Mouse (Mus musculus) embryonic facial prominence, embryonic 10.5 days (tissue): Measurements from ENCODE around the gene Efnb3. TPM values are rescaled to one million over a fixed set of nuclear protein-coding genes. Genes with fewer than 3 reads are reported as not detected.

ENCODE experiments used
- DNase-seq: peaks from one replicate; pipeline ENCODE4 v3.0.0-alpha.2; 2017; ENCODE audit warnings: low spot score
- H3K27ac ChIP-seq: fragments of 300-500 bp; sonication (generic); replicated peaks from 2 replicates; pipeline ENCODE4 v1.5.1; 2016; ENCODE audit warnings: mild to moderate bottlenecking
- H3K27me3 ChIP-seq: fragments of 300-500 bp; sonication (generic); replicated peaks from 2 replicates; pipeline ENCODE4 v1.6.1; 2016; ENCODE audit warnings: low read depth, mild to moderate bottlenecking; ENCODE audit not compliant: poor library complexity, severe bottlenecking
- H3K36me3 ChIP-seq: fragments of 300-500 bp; sonication (generic); replicated peaks from 2 replicates; pipeline ENCODE4 v1.6.1; 2016; ENCODE audit warnings: mild to moderate bottlenecking, moderate library complexity
- H3K4me1 ChIP-seq: fragments of 300-500 bp; sonication (generic); 2 replicates; pipeline ENCODE4 v1.6.1; 2016
- H3K4me3 ChIP-seq: fragments of 300-500 bp; sonication (generic); 2 replicates; pipeline ENCODE4 v1.5.1; 2016; ENCODE audit warnings: mild to moderate bottlenecking, moderate library complexity
- H3K9me3 ChIP-seq: fragments of 300-500 bp; sonication (generic); 2 replicates; pipeline ENCODE4 v1.6.1; 2016; ENCODE audit warnings: mild to moderate bottlenecking
- WGBS: fragments of 180-500 bp; shearing (Covaris S2); methylation state at CpG from one replicate; pipeline ENCODE4 v1.1.7; 2016; 5-methylcytosine and 5-hydroxymethylcytosine counted together
- polyA plus RNA-seq: library from polyadenylated mRNA; unstranded; fragments of >200 nt; fragmentation: Nextera tagmentation; extraction: Ambion mirVana; gene quantifications from 2 replicates; pipeline ENCODE4 v1.2.1, GENCODE M21; 2016

Gene Efnb3
- polyA plus RNA-seq, 1 experiment from 2014 or later, result 29.5 TPM

GRCm38 (mm10) chr11:69580572-69581146 is 20.7 kb upstream of the Efnb3 start:
- Histone ChIP-seq H3K27me3 (no peaks in the 10 kb centered on the region), H3K27ac (peak overlapping the region; percentile 93), H3K4me1 (peaks cover 40% of the 10 kb centered on the region), H3K36me3 (peaks cover 46% of the 10 kb centered on the region), H3K4me3 (peak overlapping the region; percentile 91), H3K9me3 (no peaks in the 10 kb centered on the region)
- no peak for DNase-seq
- under 1% methylated on average over 25 of the region's 25 CpGs for WGBS

- Histone ChIP-seq H3K9me3 (no peaks in the 10 kb centered on the region), H3K27ac (peak within 1 kb of the TSS; percentile 93), H3K4me3 (peak within 1 kb of the TSS; percentile 91), H3K27me3 (no peaks in the 10 kb centered on the region), H3K36me3 (peaks cover 51% of the 10 kb centered on the region), H3K4me1 (peaks cover 44% of the 10 kb centered on the region)
- WGBS, result 0% methylated on average over 13 of the region's 13 CpGs
- peak; percentile 93 for DNase-seq
Measured at GRCm38 (mm10) chr11:69580091-69580514, 20.1 kb upstream of the Efnb3 start, which contains the start of the genes Wrap53 and Trp53. TSS of gene Wrap53 (minus strand) at chr11:69580255. TSS of gene Trp53 (plus strand) at chr11:69580359.

- no peaks in the 10 kb centered on the region for H3K27me3 ChIP-seq
- DNase-seq, result peak; percentile 98
- H3K9me3 ChIP-seq, result no peaks in the 10 kb centered on the region
- peaks cover 51% of the 10 kb centered on the region for H3K36me3 ChIP-seq
- H3K27ac ChIP-seq, result peak overlapping the region; percentile 93
- H3K4me1 ChIP-seq, result peaks cover 46% of the 10 kb centered on the region
- 3% methylated on average over 39 of the region's 39 CpGs for WGBS
- peak overlapping the region; percentile 91 for H3K4me3 ChIP-seq
Measured at GRCm38 (mm10) chr11:69579128-69580017, 19.4 kb upstream of the Efnb3 start.

- Histone ChIP-seq H3K27me3 (no peaks in the 10 kb centered on the region), H3K9me3 (no peaks in the 10 kb centered on the region), H3K4me1 (peaks cover 46% of the 10 kb centered on the region), H3K4me3 (peak overlapping the region; percentile 91), H3K27ac (peak overlapping the region; percentile 93), H3K36me3 (peaks cover 51% of the 10 kb centered on the region)
- 15% methylated on average over 15 of the region's 15 CpGs for WGBS
- DNase-seq, result no peak
Measured at GRCm38 (mm10) chr11:69578301-69578700, 18.3 kb upstream of the Efnb3 start.

GRCm38 (mm10) chr11:69576307-69576706 is 16.3 kb upstream of the Efnb3 start:
- Histone ChIP-seq H3K9me3 (no peaks in the 10 kb centered on the region), H3K27me3 (no peaks in the 10 kb centered on the region), H3K36me3 (peaks cover 62% of the 10 kb centered on the region), H3K27ac (no peak overlapping the region), H3K4me1 (peaks cover 35% of the 10 kb centered on the region), H3K4me3 (no peak overlapping the region)
- WGBS, result 75% methylated on average over 5 of the region's 5 CpGs
- no peak for DNase-seq

GRCm38 (mm10) chr11:69575220-69575619 is 15.2 kb upstream of the Efnb3 start:
- Histone ChIP-seq H3K27me3 (no peaks in the 10 kb centered on the region), H3K4me3 (no peak overlapping the region; the same call in 1 of the 2 replicates), H3K27ac (no peak overlapping the region), H3K9me3 (no peaks in the 10 kb centered on the region), H3K4me1 (peaks cover 35% of the 10 kb centered on the region), H3K36me3 (peaks cover 73% of the 10 kb centered on the region)
- no peak for DNase-seq
- WGBS, result 69% methylated on average over 3 of the region's 3 CpGs

GRCm38 (mm10) chr11:69565131-69565530 is 5.1 kb upstream of the Efnb3 start:
- no peak for DNase-seq
- Histone ChIP-seq H3K27me3 (peaks cover 6% of the 10 kb centered on the region; the same call in 1 of the 2 replicates), H3K27ac (no peak overlapping the region), H3K36me3 (peaks cover 92% of the 10 kb centered on the region), H3K4me1 (peaks cover 58% of the 10 kb centered on the region), H3K4me3 (no peak overlapping the region), H3K9me3 (no peaks in the 10 kb centered on the region)
- 80% methylated on average over 8 of the region's 8 CpGs for WGBS

GRCm38 (mm10) chr11:69564391-69564790 is 4.4 kb upstream of the Efnb3 start:
- H3K27me3 ChIP-seq, result peaks cover 6% of the 10 kb centered on the region; the same call in 1 of the 2 replicates
- H3K9me3 ChIP-seq, result no peaks in the 10 kb centered on the region
- DNase-seq, result no peak
- H3K27ac ChIP-seq, result 0 out of 2 replicates have a peak overlapping the region, but pooled peaks have one; percentile 26
- H3K4me1 ChIP-seq, result peaks cover 65% of the 10 kb centered on the region
- 55% methylated on average over 3 of the region's 3 CpGs for WGBS
- H3K36me3 ChIP-seq, result peaks cover 84% of the 10 kb centered on the region
- H3K4me3 ChIP-seq, result no peak overlapping the region

GRCm38 (mm10) chr11:69563373-69563772 is 3.4 kb upstream of the Efnb3 start:
- Histone ChIP-seq H3K4me1 (peaks cover 75% of the 10 kb centered on the region), H3K27ac (peak overlapping the region; percentile 36), H3K36me3 (peaks cover 76% of the 10 kb centered on the region), H3K4me3 (peak overlapping the region; percentile 1; the same call in 1 of the 2 replicates), H3K9me3 (no peaks in the 10 kb centered on the region), H3K27me3 (peaks cover 6% of the 10 kb centered on the region; the same call in 1 of the 2 replicates)
- WGBS, result 67% methylated on average over 13 of the region's 13 CpGs
- peak; percentile 48 for DNase-seq

GRCm38 (mm10) chr11:69560896-69561854 is 1.2 kb upstream of the Efnb3 start:
- Histone ChIP-seq H3K9me3 (no peaks in the 10 kb centered on the region), H3K27me3 (peaks cover 22% of the 10 kb centered on the region)
- 10% methylated on average over 16 of the region's 16 CpGs for WGBS

GRCm38 (mm10) chr11:69559183-69559582 is 822 bp downstream of the Efnb3 start:
- no peak for DNase-seq
- 8% methylated on average over 5 of the region's 5 CpGs for WGBS
- peaks cover 25% of the 10 kb centered on the region for H3K27me3 ChIP-seq
- peaks cover 95% of the 10 kb centered on the region for H3K4me1 ChIP-seq
- peaks cover 65% of the 10 kb centered on the region for H3K36me3 ChIP-seq
- no peaks in the 10 kb centered on the region for H3K9me3 ChIP-seq
- H3K4me3 ChIP-seq, result peak overlapping the region; percentile 89
- peak overlapping the region; percentile 97 for H3K27ac ChIP-seq

More at GRCm38 (mm10) chr11:69560896-69561854, 1.2 kb upstream of the Efnb3 start:
- Histone ChIP-seq H3K4me1 (peaks cover 97% of the 10 kb centered on the region), H3K4me3 (peak overlapping the region; percentile 89), H3K27ac (peak overlapping the region; percentile 97), H3K36me3 (peaks cover 65% of the 10 kb centered on the region)
- DNase-seq, result peak; percentile 81

- Histone ChIP-seq H3K27me3 (peaks cover 25% of the 10 kb centered on the region), H3K27ac (peak overlapping the region; percentile 97), H3K4me3 (peak overlapping the region; percentile 89), H3K9me3 (no peaks in the 10 kb centered on the region), H3K4me1 (peaks cover 95% of the 10 kb centered on the region), H3K36me3 (peaks cover 63% of the 10 kb centered on the region)
- DNase-seq, result no peak
- 38% methylated on average over 6 of the region's 6 CpGs for WGBS
Measured at GRCm38 (mm10) chr11:69558756-69559155, 1.2 kb downstream of the Efnb3 start.
